Mouse (Mus musculus) neutrophil, adult 5-6 weeks (primary cell): ENCODE measurements around the gene Olfr1420. TPM values are rescaled to one million over a fixed set of nuclear protein-coding genes. Genes with fewer than 3 reads are reported as not detected.

Experiments
- total RNA-seq: library from RNA; stranded (forward); fragments of 200-1000 nt; gene quantifications from 2 replicates; pipeline ENCODE4 v1.2.3, GENCODE M21; 2017

Olfr1420 gene
- total RNA-seq, 1 experiment from 2014 or later, result not detected

Other genes starting within 250 kb of the Olfr1420 start
- gene Ms4a3, start 245.7 kb upstream of the Olfr1420 start, total RNA-seq, result not detected in 2 replicates
- not detected in 2 replicates for gene Oosp2, start 226.0 kb upstream of the Olfr1420 start, total RNA-seq
- gene Oosp1, start 195.4 kb upstream of the Olfr1420 start, total RNA-seq, result not detected in 2 replicates
- gene Oosp3, start 189.5 kb upstream of the Olfr1420 start, total RNA-seq, result not detected in 2 replicates
- not detected in 2 replicates for gene Gif, start 139.0 kb upstream of the Olfr1420 start, total RNA-seq
- gene Mrpl16, start 116.2 kb upstream of the Olfr1420 start, total RNA-seq, result 23.6 and 24.1 TPM in 2 replicates
- 3.3 and 4.4 TPM in 2 replicates for gene Stx3, start 67.2 kb upstream of the Olfr1420 start, total RNA-seq
- gene Olfr1417, start 47.3 kb upstream of the Olfr1420 start, total RNA-seq, result not detected in 2 replicates
- not detected in 2 replicates for gene Olfr1418, start 25.5 kb upstream of the Olfr1420 start, total RNA-seq
- not detected in 2 replicates for gene Olfr1419, start 11.5 kb upstream of the Olfr1420 start, total RNA-seq
- gene Patl1, start 25.8 kb downstream of the Olfr1420 start, total RNA-seq, result 21.1 and 21.9 TPM in 2 replicates
- 39.0 and 42.6 TPM in 2 replicates for gene Osbp, start 79.4 kb downstream of the Olfr1420 start, total RNA-seq
- gene Olfr1423, start 154.8 kb downstream of the Olfr1420 start, total RNA-seq, result not detected in 2 replicates
- gene Olfr1424, start 176.1 kb downstream of the Olfr1420 start, total RNA-seq, result not detected in 2 replicates
- gene Olfr1425, start 191.2 kb downstream of the Olfr1420 start, total RNA-seq, result 1.3 TPM in 1 of 2 replicates, not detected in the other
- not detected in 2 replicates for gene Olfr1426, start 205.4 kb downstream of the Olfr1420 start, total RNA-seq
- gene Olfr1427, start 216.8 kb downstream of the Olfr1420 start, total RNA-seq, result not detected in 2 replicates
- not detected in 2 replicates for gene Olfr1428, start 229.3 kb downstream of the Olfr1420 start, total RNA-seq
- not detected in 2 replicates for gene Olfr76, start 236.6 kb downstream of the Olfr1420 start, total RNA-seq